Mouse (Mus musculus) embryo, embryonic 9.5 days (tissue): ENCODE measurements at regions not wholly inside any gene's neighbourhood (a gene's known extent, or its start where the extent isn't known, plus 50 kb on each side); places are given as distances from the start of the nearest gene placed in this dataset.

Experiments used
- DNase-seq: peaks from one replicate; pipeline ENCODE4 v3.0.0-alpha.2; 2017; ENCODE audit errors: extremely low spot score

GRCm38 (mm10) chr16:76725271-76725670 lies 288.2 kb upstream of the Usp25 start:
- no peak for DNase-seq

DNA sequence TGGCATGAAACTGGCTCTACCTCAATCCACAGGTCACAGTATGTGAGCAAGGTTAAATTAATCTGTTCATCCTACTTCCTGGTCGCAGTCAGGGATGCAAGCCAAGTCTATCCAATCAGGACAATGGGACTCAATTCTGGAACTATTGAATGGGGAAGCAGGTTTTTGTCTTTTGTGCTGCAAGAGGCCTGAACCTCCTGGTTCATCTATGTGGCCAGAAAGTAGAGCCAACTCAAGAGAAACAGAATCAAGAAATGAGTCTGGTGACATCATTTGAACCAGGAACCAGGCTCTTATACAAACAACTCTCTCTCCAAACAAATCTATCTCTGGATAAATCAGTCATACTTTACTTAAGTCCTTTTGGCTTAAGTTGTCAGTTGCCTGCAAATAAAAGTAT lies 294.7 kb upstream of the Usp25 start:
- DNase-seq: no peak

GRCm38 (mm10) chr16:76718147-76718546 lies 295.4 kb upstream of the Usp25 start:
- no peak for DNase-seq

- DNase-seq: no peak
These were observed 318.6 kb upstream of the Usp25 start for GRCm38 (mm10) chr16:76694913-76695312.

DNA sequence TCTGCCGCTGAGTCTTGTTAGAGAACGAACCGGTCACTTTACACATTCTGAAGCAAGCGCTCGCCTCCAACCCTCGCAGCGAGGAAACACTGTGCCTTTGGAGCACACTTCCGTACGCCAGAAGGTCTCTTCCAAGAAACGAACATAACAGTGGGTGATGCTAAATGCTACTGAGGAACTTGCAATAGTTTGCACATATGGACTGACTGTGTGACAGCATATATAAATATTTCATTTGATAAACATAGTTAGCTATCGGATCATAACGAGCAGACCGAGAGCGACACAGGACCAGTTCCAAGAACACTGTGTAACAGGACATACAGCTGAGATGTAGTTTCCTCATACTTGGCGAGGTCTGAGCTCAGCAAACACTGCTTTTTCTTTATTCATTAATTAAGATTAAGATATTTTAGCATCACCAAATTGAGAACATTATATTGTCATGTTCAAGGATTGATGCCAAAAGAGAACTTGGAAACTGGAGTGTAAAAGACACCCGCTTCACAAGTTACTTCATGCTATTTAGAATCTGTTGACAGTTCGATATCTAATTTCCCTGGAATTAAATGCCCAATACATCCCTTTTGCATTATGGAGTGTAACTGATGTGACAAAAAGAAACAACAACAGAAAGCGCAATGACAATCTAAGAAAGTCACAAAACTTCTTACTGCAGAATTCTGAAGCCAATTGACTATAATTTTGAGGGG lies 314.3 kb upstream of the Nrip1 start:
- DNase-seq: no peak

DNA sequence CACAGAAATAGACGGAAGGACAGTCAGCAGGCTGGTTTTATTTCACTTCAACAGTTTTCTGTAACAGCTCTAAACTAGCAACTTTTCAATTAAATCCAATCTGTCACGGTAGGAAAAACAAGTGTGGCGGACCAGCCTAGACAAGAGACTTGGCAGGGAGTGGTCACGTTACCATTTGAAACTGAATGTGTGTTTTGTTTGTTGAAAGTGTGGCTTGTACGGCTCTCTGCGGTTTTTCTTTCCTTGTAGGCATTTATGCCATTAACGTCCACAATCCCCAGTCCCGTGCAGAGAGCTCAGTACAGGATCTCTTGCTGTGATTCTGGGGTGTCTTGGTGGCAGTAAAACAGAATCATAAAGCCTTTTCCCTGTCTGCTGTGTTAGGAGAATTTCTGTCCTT lies 311.9 kb upstream of the Nrip1 start:
- no peak for DNase-seq

DNA sequence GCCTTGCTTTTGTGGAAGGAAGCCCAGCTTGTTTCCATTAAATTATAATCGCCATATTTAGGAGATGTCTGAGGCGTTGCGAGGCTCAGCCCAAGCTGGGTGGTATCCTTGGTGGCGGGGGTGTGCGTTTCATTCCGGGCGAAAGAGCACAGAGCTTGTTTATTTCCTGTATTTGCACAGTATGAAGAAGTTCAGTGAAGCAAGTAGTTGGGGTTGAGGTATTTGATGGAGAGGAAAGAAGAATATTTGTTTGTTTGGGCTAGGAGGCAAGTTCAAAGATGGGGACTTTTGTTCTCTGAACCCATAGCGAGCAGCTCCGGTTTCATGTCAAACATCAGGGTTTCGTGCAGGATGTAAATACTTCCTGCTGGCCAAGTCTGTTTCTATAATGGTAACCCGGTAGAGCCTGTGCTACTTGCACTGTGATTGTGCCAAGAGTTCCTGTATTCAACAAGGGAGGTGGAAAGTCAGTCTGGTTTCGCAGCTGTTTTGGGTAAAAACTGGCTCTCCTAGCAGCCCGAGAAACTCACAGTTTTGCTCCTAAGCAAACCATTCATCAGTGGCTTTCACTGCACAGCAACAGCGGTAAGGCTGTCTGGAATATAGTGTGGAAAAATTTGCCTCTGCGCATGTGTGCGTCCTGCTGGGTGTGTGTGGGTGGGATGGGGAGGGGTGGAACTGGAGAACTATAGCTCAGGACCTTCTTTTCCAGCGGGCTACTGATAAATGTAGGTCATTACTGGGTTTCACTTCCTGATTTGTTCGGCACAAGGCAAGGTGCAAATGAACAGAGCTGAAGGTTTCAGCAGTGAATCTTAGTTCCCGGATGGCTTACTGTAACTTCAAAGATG lies 306.7 kb upstream of the Nrip1 start:
- peak; percentile 9 for DNase-seq

DNA sequence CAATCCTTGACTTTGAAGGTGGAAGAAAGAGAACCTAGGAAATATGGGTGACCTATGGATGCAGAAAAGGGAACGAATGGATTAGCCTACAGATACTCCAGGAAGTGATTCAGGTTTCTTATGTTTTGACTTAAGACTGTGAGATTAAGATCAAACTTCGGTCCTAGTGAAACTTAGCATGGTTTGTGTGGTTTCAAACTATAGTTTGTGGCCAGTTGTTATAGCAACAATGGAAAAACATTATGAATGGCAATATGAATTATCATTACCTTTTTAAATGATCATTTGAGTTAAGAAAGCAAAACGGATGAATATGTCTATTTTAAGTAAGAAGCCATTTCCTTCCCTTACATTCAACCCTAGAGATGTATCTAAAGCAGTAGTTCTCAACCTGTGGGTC lies 305.3 kb upstream of the Nrip1 start:
- no peak for DNase-seq

DNA sequence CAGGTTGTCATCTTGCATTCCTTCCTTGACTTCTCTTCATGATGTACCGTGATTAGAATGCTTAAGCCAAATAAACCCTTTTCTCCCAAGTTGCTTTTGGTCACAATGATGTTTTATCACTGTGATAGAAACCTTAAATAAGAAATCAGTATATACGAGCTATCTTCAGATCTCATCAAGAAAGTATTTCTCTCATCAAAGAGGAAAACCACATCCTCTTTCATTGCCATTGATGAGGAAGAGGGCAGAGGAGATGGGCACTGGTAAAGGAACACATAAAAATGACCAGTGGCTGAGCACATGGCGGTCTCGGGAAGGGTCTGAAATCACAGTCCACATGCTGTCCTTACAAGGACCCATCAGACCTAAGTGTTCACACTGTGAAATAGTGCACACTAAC lies 296.2 kb upstream of the Nrip1 start:
- DNase-seq: no peak

DNA sequence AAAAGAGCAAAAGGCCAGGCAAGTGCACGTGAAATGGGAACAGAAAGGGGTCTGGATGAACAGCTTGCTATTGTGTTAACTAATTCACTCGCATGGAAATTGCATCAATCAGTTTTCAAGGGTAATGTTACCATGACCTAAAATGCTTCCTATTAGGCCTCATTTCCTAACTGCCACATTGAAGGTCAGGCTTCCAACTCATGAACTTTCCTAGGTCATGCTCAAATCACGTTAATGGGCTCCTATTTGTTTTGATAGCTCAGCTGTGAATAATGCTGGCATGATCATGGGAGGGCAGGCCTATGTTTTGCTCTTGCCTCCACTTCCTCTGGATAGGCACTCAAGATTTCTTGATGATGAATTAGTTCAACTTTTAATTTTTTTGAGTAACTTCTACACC lies 293.4 kb upstream of the Nrip1 start:
- no peak for DNase-seq

DNA sequence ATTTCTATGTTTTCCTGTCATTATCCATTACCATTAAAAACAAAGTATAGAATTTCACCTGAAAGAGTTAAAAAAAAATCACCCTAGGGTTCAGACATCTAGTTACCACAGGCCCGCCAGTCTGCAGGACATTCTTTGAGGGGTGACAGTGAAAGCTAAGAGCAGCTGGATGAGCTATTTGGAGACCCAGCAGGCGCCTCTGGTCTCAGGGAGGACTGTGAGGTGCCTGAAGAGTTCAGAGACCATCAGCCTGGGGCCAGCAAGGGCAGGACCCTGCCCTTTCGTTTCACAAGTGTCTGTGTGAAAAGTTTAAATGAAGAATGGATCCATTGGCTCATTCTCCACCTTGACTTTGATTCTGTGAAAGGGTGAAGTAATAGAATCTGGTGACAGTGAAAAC lies 281.5 kb upstream of the Nrip1 start:
- peak; percentile 27 for DNase-seq

GRCm38 (mm10) chr16:76644281-76644680 lies 270.7 kb upstream of the Nrip1 start:
- no peak for DNase-seq

- DNase-seq: no peak
These were observed 270.2 kb upstream of the Nrip1 start for GRCm38 (mm10) chr16:76643801-76644200.

DNA sequence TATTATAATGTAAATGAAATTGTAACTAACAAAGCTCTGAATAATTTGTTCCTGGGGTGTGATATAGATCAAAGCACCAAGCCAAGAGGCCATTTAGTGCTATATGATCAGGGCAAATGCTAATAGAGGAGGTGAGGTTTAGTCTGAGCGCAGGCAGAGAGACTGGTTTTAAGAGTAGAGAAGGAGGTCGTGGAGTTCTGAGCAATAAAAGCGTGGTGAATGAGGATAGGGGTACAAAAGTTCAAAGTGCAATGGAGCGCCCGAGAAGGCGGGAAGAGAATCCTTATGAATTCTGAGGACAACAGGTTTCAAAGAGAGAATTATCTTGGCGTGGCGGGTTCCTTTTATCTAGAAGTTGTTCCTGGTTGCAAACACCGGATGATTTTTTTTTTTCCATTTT lies 261.5 kb upstream of the Nrip1 start:
- no peak for DNase-seq

- no peak for DNase-seq
These were observed 260.6 kb upstream of the Nrip1 start for GRCm38 (mm10) chr16:76634196-76634698.

DNA sequence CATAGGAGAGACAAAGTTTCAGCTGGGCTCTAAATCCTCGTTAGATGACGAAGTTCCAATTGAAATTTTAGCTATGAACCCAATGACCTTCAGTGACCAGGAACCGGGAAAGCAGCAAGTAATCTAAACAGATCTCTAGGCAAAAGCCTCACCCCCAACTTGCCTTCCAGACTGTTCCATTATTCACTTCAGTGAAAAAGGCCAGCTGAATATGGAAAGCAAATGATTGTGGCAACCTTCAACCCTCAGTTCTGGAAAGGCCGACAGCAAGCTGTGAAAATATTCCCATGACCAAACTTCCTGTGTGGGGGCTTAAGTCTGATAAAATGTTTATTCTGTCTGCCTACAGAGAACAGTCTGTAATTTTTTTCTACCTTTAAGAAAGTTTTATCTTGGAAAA lies 252.5 kb upstream of the Nrip1 start:
- DNase-seq: peak; percentile 13

DNA sequence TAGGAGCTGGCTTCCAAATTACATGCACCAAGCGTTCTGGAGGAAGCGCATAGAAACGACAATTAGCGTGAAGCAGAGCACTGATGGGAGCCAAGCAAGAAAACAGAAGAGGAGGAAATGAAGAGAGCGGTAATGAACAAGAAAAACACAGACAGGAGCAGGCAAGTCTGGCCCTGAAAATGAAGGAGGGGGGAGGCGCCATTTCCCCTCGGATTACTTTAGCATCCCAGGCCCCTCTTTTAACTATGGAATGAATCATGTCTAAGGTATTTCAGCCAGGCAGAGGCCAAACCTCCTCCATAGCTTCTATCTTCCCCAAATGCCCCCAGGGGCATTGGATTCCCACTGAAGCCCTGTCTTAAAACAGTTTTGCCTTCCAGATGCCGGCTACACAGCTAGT lies 248.1 kb upstream of the Nrip1 start:
- DNase-seq: peak; percentile 34

- DNase-seq: no peak
These were observed 244.7 kb upstream of the Nrip1 start for GRCm38 (mm10) chr16:76618295-76618694.

GRCm38 (mm10) chr16:76611061-76611460 lies 237.4 kb upstream of the Nrip1 start:
- no peak for DNase-seq

- no peak for DNase-seq
These were observed 231.3 kb upstream of the Nrip1 start for GRCm38 (mm10) chr16:76604914-76605313.

- DNase-seq: no peak
These were observed 230.2 kb upstream of the Nrip1 start for GRCm38 (mm10) chr16:76603846-76604258.

- no peak for DNase-seq
These were observed 229.8 kb upstream of the Nrip1 start for GRCm38 (mm10) chr16:76603431-76603830.

GRCm38 (mm10) chr16:76600131-76600530 lies 226.5 kb upstream of the Nrip1 start:
- DNase-seq: no peak
